ENCODE assay signal across 8 mouse cellular contexts in the genomic region with DNA sequence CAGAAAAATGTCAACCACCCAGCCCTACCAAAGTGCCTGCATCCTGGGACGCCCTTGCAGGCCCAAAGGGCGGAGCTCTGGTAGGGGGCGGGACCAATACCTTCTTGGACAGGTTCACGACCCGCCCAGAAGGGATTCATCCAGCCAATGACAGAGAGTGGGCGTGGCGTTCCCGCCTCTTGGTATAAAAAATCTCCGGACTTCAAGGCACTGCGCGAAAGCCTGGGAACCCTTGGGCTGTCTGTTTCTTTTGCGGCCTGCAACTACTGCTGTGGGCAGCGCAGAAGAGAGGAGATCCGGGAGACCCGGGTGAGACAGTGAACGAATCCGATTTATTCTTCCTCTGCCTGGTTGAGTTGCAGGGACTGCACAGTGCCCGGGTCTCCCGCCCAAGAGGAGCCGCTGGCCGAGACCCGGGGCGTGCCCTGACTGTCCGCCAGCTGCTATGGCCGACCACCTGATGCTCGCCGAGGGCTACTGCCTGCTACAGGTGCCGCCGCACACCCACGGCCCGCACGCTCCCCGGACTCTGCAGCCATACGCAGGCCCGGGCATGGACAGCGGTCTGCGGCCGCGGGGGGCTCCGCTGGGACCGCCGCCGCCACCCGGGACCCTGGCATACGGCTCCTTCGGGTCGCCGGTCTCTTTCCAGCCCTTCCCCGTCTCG. TPM values are rescaled to one million over a fixed set of nuclear protein-coding genes. Genes with fewer than 3 reads are reported as not detected.
DNase-seq lines count a peak whose midpoint lies in the region; ATAC-seq lines count a peak whose summit lies in the region.

Cited4 (plus strand) TSS at position 215 of the 667 bp plus-strand sequence.

- peak; percentile 85 to 88 for DNase-seq in B cell, adult 2 months
- peak; percentile 41 to 42 for DNase-seq in monocyte, adult 2 months (ENCODE audit: low read depth in 1 of 2, low spot score in 2 of 2)
- DNase-seq in spleen, postnatal 36 days (ENCODE audit: low spot score in 2 of 2): peak; percentile 88 to 94

- WGBS in heart, embryonic 11.5 days (ENCODE audit: insufficient replicate concordance): under 1% methylated on average over 50 of the region's 50 CpGs
- under 1% methylated on average over 50 of the region's 50 CpGs for WGBS in kidney, embryonic 15.5 days
- WGBS in limb, embryonic 15.5 days: under 1% methylated on average over 50 of the region's 50 CpGs

- peak; percentile 87 for ATAC-seq in erythroid progenitor cell, adult 5-6 weeks (replicated peaks; ENCODE audit: low FRiP score, poor library complexity, severe bottlenecking)
- ATAC-seq in heart, embryonic 11.5 days (replicated peaks; ENCODE audit: insufficient number of reproducible peaks, low FRiP score, low TSS enrichment): peak; percentile 87
- peak; percentile 95 for ATAC-seq in kidney, embryonic 15.5 days (replicated peaks; ENCODE audit: low FRiP score)
- ATAC-seq in limb, embryonic 15.5 days (ENCODE audit: insufficient number of reproducible peaks, low FRiP score, low TSS enrichment, low read depth): peak; percentile 81

- peak within 1 kb of the TSS; percentile 90 for H3K9ac ChIP-seq in heart, embryonic 11.5 days (ENCODE audit: low read depth, low read length)
- peak within 1 kb of the TSS; percentile 47 for H3K9ac ChIP-seq in kidney, embryonic 15.5 days
- H3K9ac ChIP-seq in limb, embryonic 15.5 days: peak within 1 kb of the TSS; percentile 35; the same call in 1 of the 2 replicates

- no peak within 1 kb of the TSS for H3K27ac ChIP-seq in brown adipose tissue, adult 24 weeks (replicated peaks; ENCODE audit: low read depth, low read length)
- peak within 1 kb of the TSS; percentile 91 for H3K27ac ChIP-seq in heart, embryonic 11.5 days (ENCODE audit: low read depth, low read length)
- peak within 1 kb of the TSS; percentile 72 for H3K27ac ChIP-seq in kidney, embryonic 15.5 days
- H3K27ac ChIP-seq in limb, embryonic 15.5 days: no peak within 1 kb of the TSS; the same call in 1 of the 2 replicates

- H3K4me3 ChIP-seq in brown adipose tissue, adult 24 weeks (ENCODE audit: insufficient read depth, low read depth, low read length): peak within 1 kb of the TSS; percentile 62
- peak within 1 kb of the TSS; percentile 71 for H3K4me3 ChIP-seq in heart, embryonic 11.5 days (ENCODE audit: low read depth, low read length)
- peak within 1 kb of the TSS; percentile 54 for H3K4me3 ChIP-seq in kidney, embryonic 15.5 days (replicated peaks)
- H3K4me3 ChIP-seq in limb, embryonic 15.5 days: peak within 1 kb of the TSS; percentile 50

- no peaks in the 10 kb centered on the region for H3K9me3 ChIP-seq in heart, embryonic 11.5 days (replicated peaks; ENCODE audit: control insufficient read depth, low read length)
- no peaks in the 10 kb centered on the region for H3K9me3 ChIP-seq in kidney, embryonic 15.5 days (replicated peaks)
- H3K9me3 ChIP-seq in limb, embryonic 15.5 days: no peaks in the 10 kb centered on the region

- no peaks in the 10 kb centered on the region for H3K27me3 ChIP-seq in heart, embryonic 11.5 days (ENCODE audit: control insufficient read depth, insufficient read depth, low read length)
- peaks cover 24% of the 10 kb centered on the region for H3K27me3 ChIP-seq in kidney, embryonic 15.5 days
- peaks cover 40% of the 10 kb centered on the region for H3K27me3 ChIP-seq in limb, embryonic 15.5 days

- H3K36me3 ChIP-seq in heart, embryonic 11.5 days (ENCODE audit: control insufficient read depth, insufficient read depth, low read length): no peaks in the 10 kb centered on the region
- H3K36me3 ChIP-seq in kidney, embryonic 15.5 days: no peaks in the 10 kb centered on the region
- no peaks in the 10 kb centered on the region for H3K36me3 ChIP-seq in limb, embryonic 15.5 days

- H3K4me2 ChIP-seq in heart, embryonic 11.5 days: peak within 1 kb of the TSS; percentile 98
- H3K4me2 ChIP-seq in kidney, embryonic 15.5 days: peak within 1 kb of the TSS; percentile 94
- peak within 1 kb of the TSS; percentile 97 for H3K4me2 ChIP-seq in limb, embryonic 15.5 days

- no peaks in the 10 kb centered on the region for H3K4me1 ChIP-seq in brown adipose tissue, adult 24 weeks (ENCODE audit: control insufficient read depth, insufficient read depth, insufficient read length, low read length)
- peaks cover 19% of the 10 kb centered on the region for H3K4me1 ChIP-seq in heart, embryonic 11.5 days (ENCODE audit: control insufficient read depth, insufficient read depth, low read length)
- peaks cover 23% of the 10 kb centered on the region for H3K4me1 ChIP-seq in kidney, embryonic 15.5 days
- peaks cover 17% of the 10 kb centered on the region for H3K4me1 ChIP-seq in limb, embryonic 15.5 days

RNA-seq across cellular contexts. Expression of gene Cited4, which starts in this region (rescaled TPM):
- polyA plus RNA-seq in brown adipose tissue, adult 24 weeks (2012; ENCODE audit: insufficient read depth, insufficient read length, missing spikeins): not detected in 2 replicates
- total RNA-seq in erythroid progenitor cell, adult 5-6 weeks (2015; ENCODE audit: low replicate concordance): 10.9 and 13.3 TPM in 2 replicates
- 5.6 TPM in 2 replicates for total RNA-seq in erythroid progenitor cell, adult 5-6 weeks (2017; ENCODE audit: low replicate concordance)
- 37.5 and 44.9 TPM in 2 replicates for polyA plus RNA-seq in heart, embryonic 11.5 days (2014; fragmentation: Nextera tagmentation; extraction: Ambion mirVana)
- polyA plus RNA-seq in kidney, embryonic 15.5 days (2015; fragmentation: Nextera tagmentation; extraction: Ambion mirVana): 11.3 and 12.9 TPM in 2 replicates
- 7.6 TPM in 2 replicates for polyA plus RNA-seq in limb, embryonic 15.5 days (2015; fragmentation: Nextera tagmentation; extraction: Ambion mirVana)

Comparison
In these comparisons a context has a peak if more than half of its experiments do, and no peak if none do; other contexts are left out.
1. H3K27ac ChIP-seq: peak in heart, embryonic 11.5 days (single experiment) and kidney, embryonic 15.5 days (single experiment); none in brown adipose tissue, adult 24 weeks (single experiment) and limb, embryonic 15.5 days (single experiment).
2. H3K9ac ChIP-seq: peak in every context shown above with its lines; median percentile 90 in heart, embryonic 11.5 days; 47 in kidney, embryonic 15.5 days; 35 in limb, embryonic 15.5 days.
3. Peak in every context shown above with its lines, with median percentiles within 50 percentile points of each other: DNase-seq, H3K4me3 ChIP-seq, ATAC-seq and H3K4me2 ChIP-seq.